Mouse (Mus musculus): ENCODE measurements around the gene Crtc2. TPM values are rescaled to one million over a fixed set of nuclear protein-coding genes. Genes with fewer than 3 reads are reported as not detected.

The Crtc2 gene
- polyA plus RNA-seq, 1 experiment = 33.7 TPM

DNA sequence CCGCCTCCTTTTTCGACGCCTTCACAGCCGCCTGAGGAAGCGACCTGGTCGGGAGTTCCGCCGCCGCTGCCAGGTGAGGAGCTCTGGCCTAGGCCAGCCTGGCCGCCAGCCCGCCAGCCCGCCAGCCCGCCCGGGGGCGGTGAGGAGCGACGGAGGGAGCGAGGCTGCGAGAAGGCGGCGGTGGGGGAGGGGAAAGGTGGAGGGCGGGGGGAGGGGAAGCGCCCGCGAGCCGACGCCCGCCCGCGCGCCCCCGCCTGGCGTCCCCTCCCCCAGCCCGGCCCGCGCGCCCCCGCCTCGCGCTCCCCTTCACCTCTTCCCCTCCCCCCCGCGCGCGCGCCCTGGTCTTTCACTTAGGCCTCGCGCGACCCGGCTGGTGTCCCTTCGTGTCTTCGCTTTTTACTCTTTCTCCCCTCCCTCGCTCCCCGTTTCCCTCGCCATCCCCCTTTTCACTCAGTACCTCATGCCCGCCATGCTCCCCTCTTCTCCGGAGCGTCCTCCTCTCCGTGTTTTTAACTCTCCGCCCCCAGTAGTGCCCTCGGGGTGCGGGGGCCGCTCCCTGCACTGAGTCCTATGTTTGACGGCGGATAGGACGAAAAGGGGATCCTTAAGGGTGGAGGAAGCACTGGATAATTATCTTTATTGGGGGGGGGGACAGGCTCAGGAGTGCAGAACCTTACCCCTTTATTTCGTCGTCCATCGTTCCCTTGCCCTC, 39.5 kb downstream of the Crtc2 start:
- peak overlapping the region; percentile 98 for H3K4me3 ChIP-seq (ENCODE audit: control insufficient read depth, low read depth, low read length)
- H3K27ac ChIP-seq (ENCODE audit: control insufficient read depth, insufficient read depth, low read depth, low read length) = peak overlapping the region; percentile 95
- TF ChIP-seq POLR2A (IDR thresholded peaks at IDR 0.05; ENCODE audit: control insufficient read depth, low read depth, low read length) (peak; percentile 3; the same call in 1 of the 2 replicates), CTCF (IDR thresholded peaks at IDR 0.05; ENCODE audit: control insufficient read depth, insufficient read depth, insufficient replicate concordance, low read depth, low read length) (no peak)
- peaks cover 3% of the 10 kb centered on the region; the same call in 1 of the 2 replicates for H3K4me1 ChIP-seq (ENCODE audit: control insufficient read depth, insufficient read depth, low read length)
- no peaks in the 10 kb centered on the region for H3K36me3 ChIP-seq (ENCODE audit: control insufficient read depth, insufficient read depth, low read length)
- no peaks in the 10 kb centered on the region for H3K27me3 ChIP-seq (ENCODE audit: control insufficient read depth, insufficient read depth, low read length)

DNA sequence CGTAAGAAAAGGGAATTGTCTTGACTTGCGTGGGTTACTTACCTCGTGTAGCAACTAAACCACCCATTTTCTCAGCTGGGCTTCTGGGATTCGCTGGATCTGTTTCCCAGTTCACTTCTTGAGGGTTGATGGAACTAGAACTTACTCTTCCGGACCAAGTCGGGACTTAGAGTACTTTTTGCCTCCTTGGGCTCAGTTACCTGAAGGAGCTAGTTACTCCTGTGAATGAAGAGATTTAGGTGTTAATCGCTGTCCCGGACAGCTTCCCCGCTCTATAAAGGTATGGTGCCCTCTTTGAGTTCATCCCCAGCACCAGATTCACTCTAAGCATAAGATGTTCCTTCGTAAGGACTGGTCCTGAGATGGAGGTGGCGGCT, 40.1 kb downstream of the Crtc2 start:
- Histone ChIP-seq H3K36me3 (ENCODE audit: control insufficient read depth, insufficient read depth, low read length) (no peaks in the 10 kb centered on the region), H3K27ac (ENCODE audit: control insufficient read depth, insufficient read depth, low read depth, low read length) (peak overlapping the region; percentile 95), H3K4me3 (ENCODE audit: control insufficient read depth, low read depth, low read length) (peak overlapping the region; percentile 98), H3K4me1 (ENCODE audit: control insufficient read depth, insufficient read depth, low read length) (peaks cover 3% of the 10 kb centered on the region; the same call in 1 of the 2 replicates), H3K27me3 (ENCODE audit: control insufficient read depth, insufficient read depth, low read length) (no peaks in the 10 kb centered on the region)
- TF ChIP-seq CTCF (IDR thresholded peaks at IDR 0.05; ENCODE audit: control insufficient read depth, insufficient read depth, insufficient replicate concordance, low read depth, low read length) = no peak
- TF ChIP-seq POLR2A (IDR thresholded peaks at IDR 0.05; ENCODE audit: control insufficient read depth, low read depth, low read length) = no peak; the same call in 1 of the 2 replicates

DNA sequence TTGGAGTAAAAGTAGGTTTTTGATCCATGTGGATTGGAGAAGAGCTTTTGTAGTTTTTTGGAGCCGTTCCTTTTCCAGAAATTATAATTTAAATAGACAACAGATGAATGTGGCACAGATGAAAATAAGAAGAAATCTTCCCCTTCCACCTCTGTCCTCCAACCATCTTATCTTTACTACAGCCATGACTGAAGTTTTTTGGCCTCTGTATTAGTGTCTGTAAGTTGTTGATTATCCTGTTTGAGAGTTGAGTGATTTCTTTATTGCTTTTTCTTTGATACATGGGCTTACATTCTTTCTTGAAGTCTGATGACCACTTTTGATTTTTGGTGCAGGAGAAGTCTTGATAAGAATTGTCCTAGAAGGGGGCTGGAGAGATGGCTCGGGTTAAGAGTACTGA, 40.7 kb downstream of the Crtc2 start:
- Histone ChIP-seq H3K4me3 (ENCODE audit: control insufficient read depth, low read depth, low read length) (peak overlapping the region; percentile 98; the same call in 1 of the 2 replicates), H3K4me1 (ENCODE audit: control insufficient read depth, insufficient read depth, low read length) (peaks cover 3% of the 10 kb centered on the region; the same call in 1 of the 2 replicates), H3K27ac (ENCODE audit: control insufficient read depth, insufficient read depth, low read depth, low read length) (no peak overlapping the region), H3K27me3 (ENCODE audit: control insufficient read depth, insufficient read depth, low read length) (no peaks in the 10 kb centered on the region), H3K36me3 (ENCODE audit: control insufficient read depth, insufficient read depth, low read length) (no peaks in the 10 kb centered on the region)
- no peak for TF ChIP-seq POLR2A (IDR thresholded peaks at IDR 0.05; ENCODE audit: control insufficient read depth, low read depth, low read length)
- no peak for TF ChIP-seq CTCF (IDR thresholded peaks at IDR 0.05; ENCODE audit: control insufficient read depth, insufficient read depth, insufficient replicate concordance, low read depth, low read length)

DNA sequence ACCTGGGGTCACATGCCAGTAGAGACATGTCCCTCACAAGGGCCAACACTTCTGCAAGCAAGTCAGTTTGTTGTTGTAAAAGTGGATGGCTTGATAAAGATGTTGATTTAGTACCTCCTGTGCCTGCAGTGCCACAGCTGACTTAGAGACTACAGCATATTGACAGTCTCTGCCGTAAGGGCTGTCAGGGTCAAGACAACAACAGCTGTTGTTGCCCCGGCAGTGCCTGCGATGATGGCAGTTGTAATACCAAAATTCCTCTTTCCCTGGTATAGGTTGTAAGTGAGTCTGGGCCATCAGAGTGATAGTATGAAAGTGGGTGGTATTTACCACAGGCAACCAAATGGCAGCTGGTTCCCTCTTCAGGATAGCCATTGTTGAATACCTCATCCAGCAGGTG, 51.8 kb downstream of the Crtc2 start:
- Histone ChIP-seq H3K36me3 (ENCODE audit: control insufficient read depth, insufficient read depth, low read length) (no peaks in the 10 kb centered on the region), H3K4me1 (ENCODE audit: control insufficient read depth, insufficient read depth, low read length) (no peaks in the 10 kb centered on the region)
- TF ChIP-seq POLR2A (IDR thresholded peaks at IDR 0.05; ENCODE audit: control insufficient read depth, low read depth, low read length) (no peak), CTCF (IDR thresholded peaks at IDR 0.05; ENCODE audit: control insufficient read depth, insufficient read depth, insufficient replicate concordance, low read depth, low read length) (no peak)

DNA sequence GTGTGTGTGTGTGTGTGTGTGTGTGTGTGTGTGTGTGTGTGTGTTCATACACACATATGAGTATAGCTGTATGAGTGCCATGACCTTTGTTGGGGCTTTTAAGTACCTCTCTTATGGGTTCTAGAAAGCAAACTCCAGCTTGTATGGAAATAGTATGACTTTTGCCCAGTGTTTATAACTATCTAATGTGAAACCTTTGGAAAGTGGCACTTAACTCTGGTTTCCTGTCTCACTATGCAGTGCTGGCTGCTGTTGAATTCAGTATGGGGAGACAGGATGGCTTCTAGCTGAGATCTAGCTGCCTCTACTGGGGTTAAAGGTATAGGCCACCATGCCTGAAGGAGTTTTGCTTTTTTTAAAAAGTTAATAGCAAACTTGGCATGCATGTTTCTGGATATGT, 55.6 kb downstream of the Crtc2 start:
- no peak overlapping the region for H3K27ac ChIP-seq (ENCODE audit: control insufficient read depth, insufficient read depth, low read depth, low read length)
- H3K4me3 ChIP-seq (ENCODE audit: control insufficient read depth, low read depth, low read length) = no peak overlapping the region
- TF ChIP-seq CTCF (IDR thresholded peaks at IDR 0.05; ENCODE audit: control insufficient read depth, insufficient read depth, insufficient replicate concordance, low read depth, low read length) = no peak
- TF ChIP-seq POLR2A (IDR thresholded peaks at IDR 0.05; ENCODE audit: control insufficient read depth, low read depth, low read length) = no peak
- no peaks in the 10 kb centered on the region for H3K4me1 ChIP-seq (ENCODE audit: control insufficient read depth, insufficient read depth, low read length)
- H3K36me3 ChIP-seq (ENCODE audit: control insufficient read depth, insufficient read depth, low read length) = no peaks in the 10 kb centered on the region
- H3K27me3 ChIP-seq (ENCODE audit: control insufficient read depth, insufficient read depth, low read length) = no peaks in the 10 kb centered on the region

More for the DNA sequence above, 51.8 kb downstream of the Crtc2 start:
- Histone ChIP-seq H3K27me3 (ENCODE audit: control insufficient read depth, insufficient read depth, low read length) (no peaks in the 10 kb centered on the region), H3K4me3 (ENCODE audit: control insufficient read depth, low read depth, low read length) (no peak overlapping the region), H3K27ac (ENCODE audit: control insufficient read depth, insufficient read depth, low read depth, low read length) (no peak overlapping the region)

DNA sequence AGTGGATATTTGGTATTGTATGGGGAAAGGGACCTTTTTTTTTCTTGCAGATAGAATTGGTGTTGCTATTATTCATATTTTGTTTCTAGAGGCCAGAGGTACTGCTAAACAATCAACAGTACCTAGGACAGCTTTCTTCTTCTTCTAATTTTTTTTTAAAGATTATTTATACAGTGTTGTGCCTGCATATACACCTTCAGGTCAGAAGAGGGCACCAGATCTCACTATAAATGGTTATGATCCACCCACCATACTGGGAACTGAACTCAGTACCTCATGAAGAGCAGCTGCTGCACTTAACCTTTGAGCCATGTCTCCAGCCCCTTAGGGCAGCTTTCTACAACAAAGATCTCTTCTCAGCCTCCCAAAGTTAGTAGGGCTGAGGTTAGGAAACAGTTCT, 59.4 kb downstream of the Crtc2 start:
- Histone ChIP-seq H3K4me3 (ENCODE audit: control insufficient read depth, low read depth, low read length) (no peak overlapping the region), H3K36me3 (ENCODE audit: control insufficient read depth, insufficient read depth, low read length) (no peaks in the 10 kb centered on the region), H3K27ac (ENCODE audit: control insufficient read depth, insufficient read depth, low read depth, low read length) (no peak overlapping the region), H3K4me1 (ENCODE audit: control insufficient read depth, insufficient read depth, low read length) (no peaks in the 10 kb centered on the region), H3K27me3 (ENCODE audit: control insufficient read depth, insufficient read depth, low read length) (no peaks in the 10 kb centered on the region)
- TF ChIP-seq POLR2A (IDR thresholded peaks at IDR 0.05; ENCODE audit: control insufficient read depth, low read depth, low read length) = no peak

Other genes starting within 250 kb of the Crtc2 start
- 122 and 133 TPM in 2 replicates for gene 4933434E20Rik, start 202.5 kb upstream of the Crtc2 start, polyA plus RNA-seq (2012; rRNA removed)
- gene Ubap2l, start 201.5 kb upstream of the Crtc2 start, polyA plus RNA-seq (2012; rRNA removed) = 200 and 234 TPM in 2 replicates
- gene Tpm3, start 181.5 kb upstream of the Crtc2 start, polyA plus RNA-seq (2012; rRNA removed) = 59.5 and 61.4 TPM in 2 replicates
- 49.0 and 55.5 TPM in 2 replicates for gene Nup210l, start 150.0 kb upstream of the Crtc2 start, polyA plus RNA-seq (2012; rRNA removed)
- 962 and 971 TPM in 2 replicates for gene Rps27, start 40.5 kb upstream of the Crtc2 start, polyA plus RNA-seq (2012; rRNA removed)
- gene Rab13, start 40.5 kb upstream of the Crtc2 start, polyA plus RNA-seq (2012; rRNA removed) = 5.6 and 5.9 TPM in 2 replicates
- gene Jtb, start 22.6 kb upstream of the Crtc2 start, polyA plus RNA-seq (2012; rRNA removed) = 12.2 and 15.4 TPM in 2 replicates
- 305 and 322 TPM in 2 replicates for gene Creb3l4, start 10.7 kb upstream of the Crtc2 start, polyA plus RNA-seq (2012; rRNA removed)
- 22.5 and 27.4 TPM in 2 replicates for gene Slc39a1, start 6.0 kb upstream of the Crtc2 start, polyA plus RNA-seq (2012; rRNA removed)
- 25.7 and 30.5 TPM in 2 replicates for gene Dennd4b, start 11.0 kb downstream of the Crtc2 start, polyA plus RNA-seq (2012; rRNA removed)
- gene Gatad2b, start 39.0 kb downstream of the Crtc2 start, polyA plus RNA-seq (2012; rRNA removed) = 26.2 and 34.5 TPM in 2 replicates
- 17.9 and 18.9 TPM in 2 replicates for gene Slc27a3, start 135.8 kb downstream of the Crtc2 start, polyA plus RNA-seq (2012; rRNA removed)
- 18.3 and 19.1 TPM in 2 replicates for gene Ints3, start 179.5 kb downstream of the Crtc2 start, polyA plus RNA-seq (2012; rRNA removed)
- gene Npr1, start 211.7 kb downstream of the Crtc2 start, polyA plus RNA-seq (2012; rRNA removed) = 54.5 and 64.8 TPM in 2 replicates
- gene Ilf2, start 222.0 kb downstream of the Crtc2 start, polyA plus RNA-seq (2012; rRNA removed) = 30.8 and 33.2 TPM in 2 replicates
- gene Snapin, start 236.9 kb downstream of the Crtc2 start, polyA plus RNA-seq (2012; rRNA removed) = 33.5 and 42.2 TPM in 2 replicates

Data from testis, adult 2 months (tissue).